8 mouse cellular contexts compared by ENCODE assay signal in genomic region chr19:53904833-53905480, GRCm38 (mm10). TPM values are rescaled to one million over a fixed set of nuclear protein-coding genes. Genes with fewer than 3 reads are reported as not detected.
DNase-seq lines count a peak whose midpoint lies in the region; ATAC-seq lines count a peak whose summit lies in the region.

No protein-coding gene starts in this region.

- H3K4me3 ChIP-seq in heart, embryonic 16.5 days (ENCODE audit: low read length), result peak overlapping the region; percentile 98; the same call in 1 of the 2 replicates
- peak overlapping the region; percentile 94 for H3K4me3 ChIP-seq in liver, embryonic 15.5 days (replicated peaks)

- peak overlapping the region; percentile 93 for H3K9ac ChIP-seq in heart, embryonic 16.5 days (ENCODE audit: low read length)
- no peak overlapping the region; the same call in 1 of the 2 replicates for H3K9ac ChIP-seq in liver, embryonic 15.5 days

- peak; percentile 41 for DNase-seq in 416B (ENCODE audit: low read depth)
- DNase-seq in A20 (ENCODE audit: low read depth, low spot score), result peak; percentile 48
- no peak for DNase-seq in adrenal gland, postnatal 36 days
- no peak for DNase-seq in spleen, postnatal 4 days (ENCODE audit: low spot score in 2 of 2)
- DNase-seq in left cerebral cortex, adult 11 months (ENCODE audit: low spot score), result no peak

- no peak overlapping the region; the same call in 1 of the 2 replicates for H3K27ac ChIP-seq in heart, embryonic 16.5 days (ENCODE audit: low read length)
- H3K27ac ChIP-seq in liver, embryonic 15.5 days (replicated peaks), result peak overlapping the region; percentile 91

- peaks cover 8% of the 10 kb centered on the region for H3K36me3 ChIP-seq in heart, embryonic 16.5 days (ENCODE audit: control insufficient read depth, insufficient read depth)
- peaks cover 8% of the 10 kb centered on the region; the same call in 1 of the 2 replicates for H3K36me3 ChIP-seq in liver, embryonic 15.5 days (replicated peaks)

- no peaks in the 10 kb centered on the region for H3K27me3 ChIP-seq in heart, embryonic 16.5 days (ENCODE audit: control insufficient read depth, insufficient read depth, low read length)
- no peaks in the 10 kb centered on the region for H3K27me3 ChIP-seq in liver, embryonic 15.5 days

- H3K4me1 ChIP-seq in heart, embryonic 16.5 days (ENCODE audit: control insufficient read depth, insufficient read depth, low read length), result peaks cover 23% of the 10 kb centered on the region
- H3K4me1 ChIP-seq in liver, embryonic 15.5 days (replicated peaks), result peaks cover 50% of the 10 kb centered on the region

- H3K4me2 ChIP-seq in heart, embryonic 16.5 days (ENCODE audit: low read depth, low read length), result peak overlapping the region; percentile 83
- peak overlapping the region; percentile 93 for H3K4me2 ChIP-seq in liver, embryonic 15.5 days

- 56% methylated on average over 7 of the region's 7 CpGs for WGBS in heart, embryonic 16.5 days
- 29% methylated on average over 7 of the region's 7 CpGs for WGBS in liver, embryonic 15.5 days (ENCODE audit: insufficient replicate concordance)

- H3K9me3 ChIP-seq in heart, embryonic 16.5 days (replicated peaks; ENCODE audit: control insufficient read depth, low read length), result no peaks in the 10 kb centered on the region
- no peaks in the 10 kb centered on the region for H3K9me3 ChIP-seq in liver, embryonic 15.5 days (replicated peaks)

- no peak for ATAC-seq in heart, embryonic 16.5 days (replicated peaks; ENCODE audit: extremely low read depth, insufficient read depth, low FRiP score)
- ATAC-seq in liver, embryonic 15.5 days (ENCODE audit: insufficient read depth), result no peak
- no peak for ATAC-seq in cerebellum, adult (ENCODE audit: insufficient number of reproducible peaks, low FRiP score, low TSS enrichment)

RNA-seq across cellular contexts. Expression of gene Pdcd4, which starts 12.9 kb away (rescaled TPM):
- 32.0 and 37.9 TPM in 2 replicates for polyA plus RNA-seq in heart, embryonic 16.5 days (2015; fragmentation: Nextera tagmentation; extraction: Ambion mirVana)
- polyA plus RNA-seq in liver, embryonic 15.5 days (2015; fragmentation: Nextera tagmentation; extraction: Ambion mirVana), result 16.0 and 17.8 TPM in 2 replicates
- total RNA-seq in adrenal gland, postnatal 36 days (2021), result 100 to 1,000 TPM in 1 of 2 experiments, 10 to 100 TPM in 1; 83.2 to 121 TPM

RNA-seq across cellular contexts. Expression of gene Shoc2, which starts 39.1 kb away (rescaled TPM):
- 32.0 and 36.0 TPM in 2 replicates for polyA plus RNA-seq in heart, embryonic 16.5 days (2015; fragmentation: Nextera tagmentation; extraction: Ambion mirVana)
- 15.3 and 16.0 TPM in 2 replicates for polyA plus RNA-seq in liver, embryonic 15.5 days (2015; fragmentation: Nextera tagmentation; extraction: Ambion mirVana)
- total RNA-seq in adrenal gland, postnatal 36 days (2021), result 10 to 100 TPM; 47.5 to 52.6 TPM

RNA-seq across cellular contexts. Expression of gene Bbip1, which starts 39.5 kb away (rescaled TPM):
- 57.6 and 73.1 TPM in 2 replicates for polyA plus RNA-seq in heart, embryonic 16.5 days (2015; fragmentation: Nextera tagmentation; extraction: Ambion mirVana)
- polyA plus RNA-seq in liver, embryonic 15.5 days (2015; fragmentation: Nextera tagmentation; extraction: Ambion mirVana), result 37.4 and 37.6 TPM in 2 replicates
- 10 to 100 TPM; 26.2 to 29.1 TPM for total RNA-seq in adrenal gland, postnatal 36 days (2021)

Comparison
In these comparisons a context has a peak if more than half of its experiments do, and no peak if none do; other contexts are left out.
1. DNase-seq: peak in 416B (single experiment) and A20 (single experiment); none in adrenal gland, postnatal 36 days (0 of 2), spleen, postnatal 4 days (0 of 2) and left cerebral cortex, adult 11 months (single experiment).